Mouse (Mus musculus): Measurements from ENCODE around the gene Wwc1. TPM values are rescaled to one million over a fixed set of nuclear protein-coding genes. Genes with fewer than 3 reads are reported as not detected.
"Not testable (repeated sequence)": the region's sequence is repeated elsewhere in the genome, so short reads cannot be mapped to it uniquely, and the experiment has no call there.

The Wwc1 gene
- polyA plus RNA-seq, 1 experiment from 2014 or later: 7.8 TPM

DNA sequence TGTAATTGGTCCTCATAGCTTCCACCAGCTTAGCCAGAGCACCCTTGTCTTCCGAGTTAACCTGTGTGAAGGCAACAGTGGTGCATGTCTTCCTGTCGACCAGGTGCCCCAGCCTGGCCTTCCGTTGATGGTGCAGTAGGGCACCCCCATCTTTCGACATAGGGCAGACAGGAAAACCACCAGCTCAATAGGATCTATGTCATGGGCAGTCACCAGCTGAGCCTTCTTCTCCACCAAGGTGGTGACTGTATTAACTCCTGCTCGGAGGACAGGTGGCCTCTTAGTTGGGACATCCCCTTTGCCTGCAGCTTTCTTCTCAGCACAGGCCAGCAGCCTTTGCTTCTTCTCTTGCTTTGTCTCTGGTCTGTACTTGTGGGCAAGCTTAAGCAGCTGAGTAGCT lies 187.5 kb downstream of the Wwc1 start:
- H3K4me1 ChIP-seq (ENCODE audit: control insufficient read depth, insufficient read depth, low read length): peaks cover 12% of the 10 kb centered on the region
- not testable (repeated sequence) for H3K27me3 ChIP-seq (ENCODE audit: control insufficient read depth, insufficient read depth, low read depth, low read length); H3K4me3 ChIP-seq (ENCODE audit: low read depth, low read length); H3K4me2 ChIP-seq (ENCODE audit: low read length); H3K9me3 ChIP-seq (replicated peaks; ENCODE audit: control insufficient read depth, low read length, poor library complexity, severe bottlenecking); H3K36me3 ChIP-seq (ENCODE audit: control insufficient read depth, insufficient read depth, low read length); H3K27ac ChIP-seq (ENCODE audit: low read length); ATAC-seq; H3K9ac ChIP-seq (ENCODE audit: low read depth, low read length)
- 80% methylated on average over 5 of the region's 5 CpGs for WGBS

- peaks cover 16% of the 10 kb centered on the region for H3K36me3 ChIP-seq (ENCODE audit: control insufficient read depth, insufficient read depth, low read length)
- H3K9me3 ChIP-seq (replicated peaks; ENCODE audit: control insufficient read depth, low read length, poor library complexity, severe bottlenecking): no peaks in the 10 kb centered on the region
- no peak overlapping the region for H3K9ac ChIP-seq (ENCODE audit: low read depth, low read length)
- ATAC-seq: no peak
- H3K4me1 ChIP-seq (ENCODE audit: control insufficient read depth, insufficient read depth, low read length): no peaks in the 10 kb centered on the region
- H3K27me3 ChIP-seq (ENCODE audit: control insufficient read depth, insufficient read depth, low read depth, low read length): no peaks in the 10 kb centered on the region
- WGBS: 46% methylated on average over 2 of the region's 2 CpGs
- H3K27ac ChIP-seq (ENCODE audit: low read length): no peak overlapping the region
- H3K4me2 ChIP-seq (ENCODE audit: low read length): no peak overlapping the region
- H3K4me3 ChIP-seq (ENCODE audit: low read depth, low read length): no peak overlapping the region
Measured at GRCm38 (mm10) chr11:35788443-35788842, 191.9 kb downstream of the Wwc1 start.

Other genes starting within 250 kb of the Wwc1 start
- gene Pank3, start 211.0 kb downstream of the Wwc1 start, polyA plus RNA-seq (2015; fragmentation: Nextera tagmentation; extraction: Ambion mirVana): 20.5 and 22.4 TPM in 2 replicates
- 18.9 and 20.5 TPM in 2 replicates for gene Fbll1, start 181.6 kb downstream of the Wwc1 start, polyA plus RNA-seq (2015; fragmentation: Nextera tagmentation; extraction: Ambion mirVana)
- gene Rars, start 146.0 kb downstream of the Wwc1 start, polyA plus RNA-seq (2015; fragmentation: Nextera tagmentation; extraction: Ambion mirVana): 70.2 and 71.9 TPM in 2 replicates

All from midbrain, embryonic 16.5 days (tissue).